Mouse (Mus musculus): ENCODE data around the gene Oser1.
"Not testable (repeated sequence)": the region's sequence is repeated elsewhere in the genome, so short reads cannot be mapped to it uniquely, and the experiment has no call there.

The Oser1 gene

DNA sequence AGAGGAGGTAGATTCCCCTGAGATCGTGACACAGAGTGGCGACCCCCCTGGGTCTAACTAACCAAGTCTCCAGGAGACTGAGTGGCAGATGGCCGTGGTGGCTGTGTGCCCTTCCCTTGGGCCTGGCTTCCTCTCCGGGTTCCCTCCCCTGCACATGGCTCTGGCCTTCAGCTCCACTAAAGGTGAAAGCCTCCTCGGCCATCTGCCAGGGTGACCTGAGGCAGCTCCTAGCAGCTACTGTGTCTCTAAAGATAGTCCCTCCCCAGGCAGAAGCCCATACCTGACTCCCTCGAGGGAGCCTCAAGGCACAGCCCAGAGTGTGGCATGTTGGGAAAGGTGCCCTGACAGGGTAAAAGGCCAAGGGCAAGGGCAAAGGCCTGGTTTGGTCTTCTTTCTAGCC, 19.0 kb upstream of the Oser1 start:
- no peak for DNase-seq (ENCODE audit: low read depth, low spot score)

DNA sequence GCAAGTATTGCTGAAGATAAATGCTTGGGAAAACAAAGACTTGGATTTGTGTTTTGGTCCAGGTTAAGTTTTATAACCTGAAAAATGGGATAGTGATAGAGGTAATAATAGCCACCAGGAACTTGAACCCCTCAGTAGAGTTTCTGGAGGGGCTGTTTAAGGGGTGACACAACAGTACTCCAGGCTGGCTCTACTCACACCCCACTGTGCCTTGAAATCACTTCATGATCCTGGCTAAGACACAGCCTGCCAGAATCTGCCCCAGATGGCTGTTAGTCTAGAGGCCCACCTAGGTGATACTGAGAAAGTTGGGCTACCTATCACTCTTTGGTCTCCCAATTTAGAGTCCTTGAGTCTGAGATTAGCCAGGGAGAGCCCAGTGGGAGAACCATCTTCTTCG, 15.0 kb upstream of the Oser1 start:
- DNase-seq (ENCODE audit: low read depth, low spot score): no peak

DNA sequence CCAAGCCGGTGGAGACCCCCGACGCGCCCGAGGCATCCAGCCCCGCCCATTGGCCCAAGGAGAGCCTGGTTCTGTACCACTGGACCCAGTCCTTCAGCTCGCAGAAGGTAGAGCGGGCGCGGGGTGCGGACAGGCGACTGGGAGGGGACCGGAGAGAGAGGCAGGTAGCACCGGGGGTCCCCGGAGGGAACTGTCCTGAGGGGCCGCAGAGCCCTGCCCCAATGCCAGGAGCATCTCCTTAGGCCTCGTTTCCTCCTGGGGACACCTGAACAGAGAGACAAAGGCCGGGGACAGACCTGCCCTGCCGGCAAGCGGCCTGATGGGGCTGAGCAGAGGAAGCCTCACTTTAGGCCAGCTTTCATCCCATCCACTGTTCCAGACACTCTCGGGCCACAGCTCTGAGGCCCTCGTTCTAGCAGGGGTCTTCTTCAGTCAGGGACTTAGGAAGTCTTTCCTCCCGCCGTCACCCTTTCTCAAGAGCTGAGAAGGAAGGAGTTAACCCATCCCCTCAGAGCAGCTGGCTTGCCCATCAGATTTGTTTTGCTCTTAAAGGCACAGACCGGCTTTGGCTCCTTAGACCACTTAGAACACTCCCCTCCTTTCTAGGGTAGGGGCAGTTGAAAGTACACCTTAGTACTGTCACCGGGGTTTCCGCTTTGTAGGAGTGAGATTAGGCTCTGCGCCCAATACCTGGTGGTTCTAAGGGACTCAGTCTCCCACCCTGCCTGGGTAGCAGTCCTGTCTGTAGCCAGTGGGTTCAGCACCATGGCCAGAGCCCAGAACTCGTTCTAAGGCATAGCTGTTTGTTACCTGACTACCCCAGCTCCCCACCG, 14.3 kb upstream of the Oser1 start:
- peak; percentile 51 for DNase-seq (ENCODE audit: low read depth, low spot score)

DNA sequence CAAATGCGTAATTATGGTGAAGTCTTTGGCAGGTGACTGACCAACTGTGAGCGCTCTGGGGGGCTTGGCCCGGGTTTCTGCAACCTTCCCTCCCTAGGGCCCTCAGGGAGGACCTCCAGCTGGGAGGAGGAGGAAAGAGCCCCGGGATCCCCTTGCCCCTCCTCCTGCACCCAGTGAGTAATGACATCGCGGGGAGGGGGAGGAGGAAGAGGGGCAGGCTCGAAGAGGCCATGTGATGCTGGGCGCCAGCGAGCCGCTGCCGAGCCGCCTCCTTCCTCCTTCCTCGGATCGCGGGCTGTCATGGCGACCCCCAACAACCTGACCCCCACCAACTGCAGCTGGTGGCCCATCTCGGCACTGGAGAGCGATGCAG, 13.7 kb upstream of the Oser1 start, which contains the start of gene Gdap1l1:
Gene Gdap1l1 (plus strand): TSS at position 231 of the 373 bp plus-strand sequence.
- no peak for DNase-seq (ENCODE audit: low read depth, low spot score)

DNA sequence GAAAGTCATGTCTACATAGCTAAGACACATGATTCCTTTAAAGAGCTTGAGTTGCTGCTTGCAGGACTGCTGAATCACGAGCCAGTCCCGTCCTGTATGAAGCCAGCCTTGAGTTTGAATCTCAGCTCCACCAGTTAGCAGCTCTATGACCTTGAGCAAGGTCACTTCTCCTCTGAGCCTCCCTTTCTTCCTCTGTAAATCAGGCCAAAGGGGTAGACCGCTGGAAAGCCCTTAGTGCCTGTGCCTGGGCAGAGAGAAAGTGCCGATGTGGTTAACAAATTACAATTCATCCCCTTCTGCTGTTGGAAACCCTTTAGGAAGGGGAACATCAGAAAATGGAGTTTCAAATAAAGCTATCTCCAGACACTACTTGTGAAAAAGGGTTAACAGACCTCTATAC, 13.3 kb upstream of the Oser1 start:
- no peak for DNase-seq (ENCODE audit: low read depth, low spot score)

DNA sequence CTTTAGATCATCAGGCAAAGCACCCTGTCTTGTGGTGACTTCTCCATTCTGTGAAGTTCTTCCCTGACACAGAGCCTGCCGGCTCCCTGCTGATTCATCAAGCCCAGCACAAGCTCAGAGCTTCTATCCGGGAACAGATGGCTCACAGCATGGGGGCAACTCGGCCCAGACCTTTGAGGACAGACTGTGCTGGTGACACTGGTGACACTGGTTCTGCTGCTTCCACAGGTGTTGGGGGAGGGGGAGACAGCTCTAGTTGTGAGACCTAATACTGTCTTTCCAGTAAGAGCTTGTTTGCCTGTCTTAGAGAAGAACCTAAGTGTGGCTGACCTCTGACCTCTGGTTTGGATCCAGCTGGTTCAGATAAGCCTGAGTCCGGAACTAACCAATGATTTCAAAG, 9.5 kb upstream of the Oser1 start:
- DNase-seq (ENCODE audit: low read depth, low spot score): no peak

- DNase-seq (ENCODE audit: low read depth, low spot score): no peak
These were observed 6.8 kb upstream of the Oser1 start for GRCm38 (mm10) chr2:163431289-163431688.

DNA sequence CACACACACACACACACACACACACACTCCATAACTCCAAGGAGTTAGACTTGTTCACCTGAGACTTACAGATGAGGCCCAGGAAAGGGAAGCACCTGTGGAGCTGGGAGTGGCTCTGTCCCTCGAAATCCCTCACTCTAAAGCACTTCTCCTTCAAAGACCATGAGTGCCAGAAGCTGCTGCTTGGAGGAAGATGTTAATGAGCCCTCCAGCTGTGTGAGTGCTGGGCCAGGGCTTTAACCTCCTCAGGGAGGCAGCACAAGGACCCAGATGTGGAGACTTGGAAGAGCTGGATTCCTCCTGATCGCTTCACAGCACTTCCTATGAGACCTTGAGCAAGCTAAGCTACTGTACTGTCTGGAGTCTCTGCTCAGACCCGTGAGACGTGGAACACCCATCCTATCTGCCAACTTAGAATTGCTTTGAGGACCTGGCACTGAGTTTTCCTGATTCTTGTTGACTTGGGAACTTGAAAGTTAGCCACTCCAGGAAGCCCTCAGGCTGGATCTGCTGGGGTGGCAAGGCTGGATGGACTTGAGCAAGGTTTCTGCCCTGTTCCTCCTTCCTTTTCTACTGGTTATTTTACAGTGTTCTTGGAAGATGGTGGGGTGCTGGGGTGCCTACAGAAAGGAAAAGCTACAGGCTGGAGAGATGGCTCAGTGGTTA, 4.0 kb upstream of the Oser1 start:
- no peak for DNase-seq (ENCODE audit: low read depth, low spot score)

GRCm38 (mm10) chr2:163422895-163423660, 1.4 kb downstream of the Oser1 start:
- DNase-seq (ENCODE audit: low read depth, low spot score): no peak

DNA sequence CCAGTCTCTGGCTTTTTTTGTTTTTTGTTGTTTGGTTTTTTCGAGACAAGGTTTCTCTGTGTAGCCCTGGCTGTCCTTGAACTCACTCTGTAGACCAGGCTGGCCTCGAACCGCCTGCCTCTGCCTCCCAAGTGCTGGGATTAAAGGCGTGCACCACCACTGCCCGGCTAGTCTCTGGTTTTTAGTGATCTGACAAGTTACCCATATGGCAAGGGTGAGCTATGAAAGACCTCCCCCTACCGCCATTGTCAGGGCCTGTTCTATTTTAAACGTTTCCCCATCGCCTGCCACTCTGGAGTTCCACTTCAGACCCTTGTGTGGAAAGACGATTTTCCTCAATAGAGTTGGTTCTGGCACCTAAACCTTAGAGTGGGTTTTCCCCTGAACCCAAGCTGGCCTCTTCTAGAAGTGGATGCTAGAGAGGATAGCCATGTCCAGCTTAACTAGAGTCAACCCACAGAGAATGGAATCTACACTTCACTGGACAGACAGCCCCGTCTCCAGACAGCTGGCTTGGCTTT, 4.1 kb downstream of the Oser1 start:
- peak; percentile 57 for DNase-seq (ENCODE audit: low read depth, low spot score)

DNA sequence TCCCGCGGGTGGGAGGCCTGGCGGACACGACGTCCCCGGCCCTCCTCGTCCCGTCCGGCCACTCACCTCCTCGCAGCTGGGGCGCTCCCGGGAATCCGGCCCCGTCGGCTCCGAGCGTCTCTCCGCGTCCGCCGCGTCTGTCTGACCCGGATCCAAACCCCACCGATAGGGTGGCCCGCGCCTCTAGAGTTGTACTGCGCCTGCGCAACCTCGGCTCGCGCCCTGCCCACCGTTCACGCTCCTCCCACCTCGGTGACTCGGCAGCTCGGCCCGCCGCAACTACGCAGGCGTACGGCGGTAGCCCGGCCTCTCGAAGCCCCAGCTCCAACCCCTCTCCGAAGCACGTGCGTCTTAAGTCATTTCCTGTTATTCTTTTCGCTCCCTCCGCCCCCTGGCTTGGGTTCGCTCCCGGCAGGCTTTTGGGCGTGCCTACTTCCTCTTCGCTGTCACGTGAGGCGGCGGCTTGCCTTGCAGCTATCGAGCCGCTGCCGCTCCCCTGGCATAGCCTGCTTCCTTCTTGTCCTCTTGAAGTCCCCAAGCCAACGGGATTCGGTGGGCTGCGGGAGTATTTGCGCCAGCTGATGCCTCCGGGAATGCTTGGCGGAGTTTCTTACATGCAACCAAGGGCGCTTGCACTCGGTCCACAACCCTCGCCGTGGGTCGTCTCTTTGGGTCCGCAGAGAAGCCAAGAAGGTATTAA, 5.0 kb downstream of the Oser1 start:
- peak; percentile 100 for DNase-seq (ENCODE audit: low read depth, low spot score)

DNA sequence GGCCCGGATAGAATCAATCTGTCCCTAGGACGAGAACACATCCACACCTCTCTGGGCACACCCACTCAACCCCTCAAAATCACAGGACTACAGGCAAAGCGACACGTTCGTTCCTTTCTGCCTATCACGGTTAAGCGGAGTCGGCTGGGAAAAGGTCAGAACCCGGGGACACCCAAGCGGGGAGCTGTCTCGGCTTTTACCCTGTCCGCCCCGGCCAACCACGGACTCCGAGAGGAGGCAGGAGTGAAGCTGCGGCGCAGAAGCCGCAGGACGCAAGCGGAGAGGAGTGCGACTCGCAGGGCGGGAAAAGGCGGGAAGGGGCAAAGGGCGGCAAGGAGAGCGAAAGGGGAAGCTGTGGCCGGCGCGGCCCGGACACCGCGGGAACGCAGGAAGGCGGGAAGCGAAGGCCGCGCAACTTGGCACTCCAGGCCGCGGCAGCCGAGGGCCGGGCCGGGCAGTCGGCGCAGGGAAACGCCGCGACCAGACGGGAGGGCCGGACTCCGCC, 5.6 kb downstream of the Oser1 start:
- peak; percentile 49 for DNase-seq (ENCODE audit: low read depth, low spot score)

GRCm38 (mm10) chr2:163417830-163418229, 6.7 kb downstream of the Oser1 start:
- DNase-seq (ENCODE audit: low read depth, low spot score): no peak

- no peak for DNase-seq (ENCODE audit: low read depth, low spot score)
These were observed 7.5 kb downstream of the Oser1 start for GRCm38 (mm10) chr2:163417026-163417425.

- DNase-seq (ENCODE audit: low read depth, low spot score): peak; percentile 83
These were observed 11.5 kb downstream of the Oser1 start for GRCm38 (mm10) chr2:163412846-163413590.

- DNase-seq (ENCODE audit: low read depth, low spot score): no peak
These were observed 12.1 kb downstream of the Oser1 start for GRCm38 (mm10) chr2:163412419-163412818.

DNA sequence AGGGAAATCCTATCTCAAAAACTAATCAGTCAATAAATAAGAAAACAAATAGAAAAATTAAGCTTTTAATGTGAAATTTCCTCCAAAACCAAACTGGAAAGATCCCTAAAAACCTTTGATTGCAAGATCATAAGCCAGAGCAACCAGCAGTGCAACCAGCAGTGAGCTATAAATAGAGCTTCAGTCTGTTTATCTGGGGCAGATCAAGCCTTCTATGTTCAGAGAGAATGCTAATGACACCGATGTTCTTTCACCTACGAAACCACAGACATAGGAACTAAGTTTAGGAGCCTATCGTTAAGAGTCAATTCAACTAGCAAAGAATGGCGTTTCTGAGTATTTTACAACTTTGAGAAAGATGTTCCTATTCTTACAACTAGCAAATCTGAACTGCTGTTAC, 12.7 kb downstream of the Oser1 start:
- DNase-seq (ENCODE audit: low read depth, low spot score): no peak

GRCm38 (mm10) chr2:163411344-163411743, 13.2 kb downstream of the Oser1 start:
- not testable (repeated sequence) for DNase-seq (ENCODE audit: low read depth, low spot score)

DNA sequence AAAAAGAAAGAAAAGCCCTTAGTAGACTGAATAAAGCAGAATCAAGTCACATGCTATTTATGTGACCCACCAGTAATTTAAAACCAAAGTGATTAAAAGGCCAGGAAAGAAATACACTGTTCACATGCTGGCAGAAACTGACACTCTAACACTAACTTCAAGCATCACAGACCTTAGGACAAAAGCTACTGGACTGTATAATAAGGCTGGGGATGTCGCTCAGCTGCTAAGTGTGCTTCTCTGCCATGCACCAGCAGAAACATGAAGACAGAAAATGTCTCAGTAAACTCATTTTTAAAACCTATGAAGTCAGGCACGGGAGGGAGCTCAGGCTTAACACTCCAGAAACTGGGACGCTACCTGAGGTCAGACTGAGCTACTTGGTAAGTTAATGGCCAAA, 14.3 kb downstream of the Oser1 start:
- DNase-seq (ENCODE audit: low read depth, low spot score): no peak

- DNase-seq (ENCODE audit: low read depth, low spot score): no peak
These were observed 20.3 kb downstream of the Oser1 start for GRCm38 (mm10) chr2:163404037-163404815.
